Mouse (Mus musculus): ENCODE data around the gene Copz2. TPM values are rescaled to one million over a fixed set of nuclear protein-coding genes. Genes with fewer than 3 reads are reported as not detected.

The Copz2 gene
- polyA plus RNA-seq, 1 experiment: 4.7 TPM

GRCm38 (mm10) chr11:96828881-96829280 lies 20.8 kb upstream of the Copz2 start:
- peaks cover 8% of the 10 kb centered on the region for H3K36me3 ChIP-seq (ENCODE audit: control insufficient read depth, insufficient read depth, low read length)
- peaks cover 19% of the 10 kb centered on the region for H3K4me1 ChIP-seq (ENCODE audit: control insufficient read depth, insufficient read depth, insufficient read length, low read length)
- WGBS: 3% methylated on average over 10 of the region's 10 CpGs
- no peak for TF ChIP-seq CTCF (IDR thresholded peaks at IDR 0.05; ENCODE audit: extremely low read depth, insufficient read length, insufficient replicate concordance, low read depth, low read length)
- no peak for TF ChIP-seq POLR2A (IDR thresholded peaks at IDR 0.05; ENCODE audit: low read depth, low read length)
- peak overlapping the region; percentile 75 for H3K4me3 ChIP-seq (ENCODE audit: low read depth, low read length)
- peak overlapping the region; percentile 96 for H3K27ac ChIP-seq (ENCODE audit: insufficient read depth, low read depth, low read length)
- H3K27me3 ChIP-seq (ENCODE audit: control insufficient read depth, insufficient read depth, low read length): no peaks in the 10 kb centered on the region

GRCm38 (mm10) chr11:96829403-96829812 lies 20.3 kb upstream of the Copz2 start:
- under 1% methylated on average over 33 of the region's 33 CpGs for WGBS
- Histone ChIP-seq H3K4me1 (ENCODE audit: control insufficient read depth, insufficient read depth, insufficient read length, low read length) (peaks cover 16% of the 10 kb centered on the region), H3K4me3 (ENCODE audit: low read depth, low read length) (peak overlapping the region; percentile 75), H3K27me3 (ENCODE audit: control insufficient read depth, insufficient read depth, low read length) (no peaks in the 10 kb centered on the region), H3K27ac (ENCODE audit: insufficient read depth, low read depth, low read length) (peak overlapping the region; percentile 96), H3K36me3 (ENCODE audit: control insufficient read depth, insufficient read depth, low read length) (peaks cover 8% of the 10 kb centered on the region)
- TF ChIP-seq CTCF (IDR thresholded peaks at IDR 0.05; ENCODE audit: extremely low read depth, insufficient read length, insufficient replicate concordance, low read depth, low read length) (peak; percentile 22; the same call in 1 of the 2 replicates), POLR2A (IDR thresholded peaks at IDR 0.05; ENCODE audit: low read depth, low read length) (peak; percentile 90; the same call in 1 of the 2 replicates)

- Histone ChIP-seq H3K27me3 (ENCODE audit: control insufficient read depth, insufficient read depth, low read length) (no peaks in the 10 kb centered on the region), H3K4me1 (ENCODE audit: control insufficient read depth, insufficient read depth, insufficient read length, low read length) (peaks cover 13% of the 10 kb centered on the region), H3K4me3 (ENCODE audit: low read depth, low read length) (peak within 1 kb of the TSS; percentile 83), H3K36me3 (ENCODE audit: control insufficient read depth, insufficient read depth, low read length) (peaks cover 8% of the 10 kb centered on the region), H3K27ac (ENCODE audit: insufficient read depth, low read depth, low read length) (peak within 1 kb of the TSS; percentile 96)
- TF ChIP-seq CTCF (IDR thresholded peaks at IDR 0.05; ENCODE audit: extremely low read depth, insufficient read length, insufficient replicate concordance, low read depth, low read length) (no peak), POLR2A (IDR thresholded peaks at IDR 0.05; ENCODE audit: low read depth, low read length) (peak; percentile 35)
- under 1% methylated on average over 51 of the region's 51 CpGs for WGBS
Observed at GRCm38 (mm10) chr11:96829813-96830538, 19.7 kb upstream of the Copz2 start, which contains the start of gene Nfe2l1. Nfe2l1 (minus strand) TSS chr11:96829968.

- Histone ChIP-seq H3K4me3 (ENCODE audit: low read depth, low read length) (peak overlapping the region; percentile 83), H3K4me1 (ENCODE audit: control insufficient read depth, insufficient read depth, insufficient read length, low read length) (peaks cover 10% of the 10 kb centered on the region), H3K27ac (ENCODE audit: insufficient read depth, low read depth, low read length) (peak overlapping the region; percentile 90), H3K36me3 (ENCODE audit: control insufficient read depth, insufficient read depth, low read length) (peaks cover 8% of the 10 kb centered on the region), H3K27me3 (ENCODE audit: control insufficient read depth, insufficient read depth, low read length) (no peaks in the 10 kb centered on the region)
- WGBS: 8% methylated on average over 13 of the region's 13 CpGs
- no peak for TF ChIP-seq POLR2A (IDR thresholded peaks at IDR 0.05; ENCODE audit: low read depth, low read length)
- no peak for TF ChIP-seq CTCF (IDR thresholded peaks at IDR 0.05; ENCODE audit: extremely low read depth, insufficient read length, insufficient replicate concordance, low read depth, low read length)
Observed at GRCm38 (mm10) chr11:96830539-96831216, 19.0 kb upstream of the Copz2 start.

- 27% methylated on average over 4 of the region's 4 CpGs for WGBS
- H3K4me1 ChIP-seq (ENCODE audit: control insufficient read depth, insufficient read depth, insufficient read length, low read length): peaks cover 10% of the 10 kb centered on the region
- no peak overlapping the region for H3K4me3 ChIP-seq (ENCODE audit: low read depth, low read length)
- H3K36me3 ChIP-seq (ENCODE audit: control insufficient read depth, insufficient read depth, low read length): peaks cover 8% of the 10 kb centered on the region
- no peak for TF ChIP-seq POLR2A (IDR thresholded peaks at IDR 0.05; ENCODE audit: low read depth, low read length)
- H3K27ac ChIP-seq (ENCODE audit: insufficient read depth, low read depth, low read length): no peak overlapping the region
- no peaks in the 10 kb centered on the region for H3K27me3 ChIP-seq (ENCODE audit: control insufficient read depth, insufficient read depth, low read length)
Observed at GRCm38 (mm10) chr11:96831516-96831915, 18.2 kb upstream of the Copz2 start.

GRCm38 (mm10) chr11:96832541-96832940 lies 17.1 kb upstream of the Copz2 start:
- Histone ChIP-seq H3K27me3 (ENCODE audit: control insufficient read depth, insufficient read depth, low read length) (no peaks in the 10 kb centered on the region), H3K4me3 (ENCODE audit: low read depth, low read length) (no peak overlapping the region), H3K27ac (ENCODE audit: insufficient read depth, low read depth, low read length) (no peak overlapping the region), H3K36me3 (ENCODE audit: control insufficient read depth, insufficient read depth, low read length) (peaks cover 2% of the 10 kb centered on the region), H3K4me1 (ENCODE audit: control insufficient read depth, insufficient read depth, insufficient read length, low read length) (peaks cover 4% of the 10 kb centered on the region; the same call in 1 of the 2 replicates)
- WGBS: 88% methylated on average over 3 of the region's 3 CpGs
- TF ChIP-seq POLR2A (IDR thresholded peaks at IDR 0.05; ENCODE audit: low read depth, low read length) (no peak), CTCF (IDR thresholded peaks at IDR 0.05; ENCODE audit: extremely low read depth, insufficient read length, insufficient replicate concordance, low read depth, low read length) (no peak)

GRCm38 (mm10) chr11:96832973-96833372 lies 16.7 kb upstream of the Copz2 start:
- Histone ChIP-seq H3K36me3 (ENCODE audit: control insufficient read depth, insufficient read depth, low read length) (no peaks in the 10 kb centered on the region), H3K27ac (ENCODE audit: insufficient read depth, low read depth, low read length) (no peak overlapping the region), H3K27me3 (ENCODE audit: control insufficient read depth, insufficient read depth, low read length) (no peaks in the 10 kb centered on the region), H3K4me1 (ENCODE audit: control insufficient read depth, insufficient read depth, insufficient read length, low read length) (no peaks in the 10 kb centered on the region; the same call in 1 of the 2 replicates), H3K4me3 (ENCODE audit: low read depth, low read length) (no peak overlapping the region)
- TF ChIP-seq CTCF (IDR thresholded peaks at IDR 0.05; ENCODE audit: extremely low read depth, insufficient read length, insufficient replicate concordance, low read depth, low read length) (no peak), POLR2A (IDR thresholded peaks at IDR 0.05; ENCODE audit: low read depth, low read length) (no peak)
- WGBS: 65% methylated on average over 2 of the region's 2 CpGs

Measured in small intestine, adult 2 months (tissue).